Mouse (Mus musculus) gastrocnemius, postnatal 36 days (tissue): Measurements from ENCODE around the gene Tango6. TPM values are rescaled to one million over a fixed set of nuclear protein-coding genes. Genes with fewer than 3 reads are reported as not detected.

ENCODE experiments used
- DNase-seq, 2 experiments: peaks; one replicate each; pipeline ENCODE4 v3.0.0; 2022
- intact Hi-C: fragments of 180-260 bp; cut with DNase I; formaldehyde crosslinking; loops from one replicate; pipeline ENCODE4 v1.15.1; 2025
- long read RNA-seq, 2 experiments: library from polyadenylated mRNA; stranded (forward); transcript quantifications; one replicate each; pipeline ENCODE4 v2.0.0; 2021
- total RNA-seq, 2 experiments: library from RNA; stranded (reverse); gene quantifications; 2 replicates each; pipeline ENCODE4 v1.2.3; 2021

The Tango6 gene
- total RNA-seq: 10 to 100 TPM; 10.2 to 11.5 TPM
- long read RNA-seq, experiment 1, full-length matches to known transcripts: 1 of 11 reads
- long read RNA-seq, experiment 1, partial matches to known transcripts: 8 of 11 reads
- long read RNA-seq, experiment 1, other reads (novel, unspliced or antisense): 2 of 11 reads
- long read RNA-seq, experiment 2, full-length matches to known transcripts: 2 of 14 reads
- long read RNA-seq, experiment 2, partial matches to known transcripts: 10 of 14 reads
- long read RNA-seq, experiment 2, other reads (novel, unspliced or antisense): 2 of 14 reads

- DNase-seq: peak; percentile 84 to 90
- intact Hi-C loops: no loop called here
Measured at GRCm38 (mm10) chr8:106682971-106683668, at the start of gene Tango6. Gene Tango6, plus strand, starts transcription at chr8:106683068.

GRCm38 (mm10) chr8:106633361-106634158 lies 49.3 kb upstream of the Tango6 start:
- intact Hi-C loops: no loop called here
- no peak for DNase-seq

DNA sequence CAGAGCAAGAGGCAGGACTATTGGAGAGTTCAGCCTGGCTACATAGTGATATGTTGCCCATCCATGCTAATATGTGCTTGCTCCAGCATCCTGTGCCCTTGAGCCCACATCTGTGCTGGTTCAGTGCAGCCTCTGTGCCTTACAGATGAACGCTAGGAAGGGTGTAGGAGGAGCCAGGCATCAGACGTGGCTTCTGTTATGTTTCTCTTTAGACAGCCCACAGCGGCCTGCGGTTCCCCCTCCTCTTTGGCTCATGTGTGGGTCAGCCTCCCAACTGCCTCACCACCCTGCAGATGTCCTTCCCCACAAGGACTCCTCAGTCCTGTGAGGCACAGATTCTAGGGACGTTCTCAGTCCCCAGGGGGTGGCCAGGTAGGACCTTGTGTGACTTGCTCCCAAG lies 47.6 kb upstream of the Tango6 start:
- intact Hi-C loops: no loop called here
- DNase-seq: no peak

DNA sequence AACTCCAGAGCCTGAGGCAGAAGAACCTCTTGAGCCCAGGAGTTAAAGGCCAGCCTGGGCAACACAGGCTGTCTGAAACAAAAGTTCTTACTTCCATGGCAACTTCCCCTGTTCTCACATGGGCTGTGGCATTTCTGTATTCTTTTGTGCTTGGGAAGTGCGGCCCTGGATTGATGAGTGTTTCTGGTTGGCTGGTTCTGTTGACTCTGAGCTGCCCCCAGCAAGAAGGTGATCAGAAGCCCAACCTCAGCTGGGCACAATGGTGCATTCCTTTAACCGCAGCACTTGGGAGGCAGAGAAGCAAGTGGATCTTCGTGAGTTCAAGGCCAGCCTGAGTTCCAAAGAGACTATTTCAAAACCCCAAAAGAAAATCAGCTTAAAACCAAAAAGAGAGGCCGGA lies 45.4 kb upstream of the Tango6 start:
- intact Hi-C loops: no loop called here
- DNase-seq: no peak

GRCm38 (mm10) chr8:106638768-106639295 lies 44.0 kb upstream of the Tango6 start:
- intact Hi-C loops: no loop called here
- DNase-seq: no peak

- no peak for DNase-seq
- intact Hi-C loops: no loop called here
Measured at GRCm38 (mm10) chr8:106640212-106640611, 42.7 kb upstream of the Tango6 start.

DNA sequence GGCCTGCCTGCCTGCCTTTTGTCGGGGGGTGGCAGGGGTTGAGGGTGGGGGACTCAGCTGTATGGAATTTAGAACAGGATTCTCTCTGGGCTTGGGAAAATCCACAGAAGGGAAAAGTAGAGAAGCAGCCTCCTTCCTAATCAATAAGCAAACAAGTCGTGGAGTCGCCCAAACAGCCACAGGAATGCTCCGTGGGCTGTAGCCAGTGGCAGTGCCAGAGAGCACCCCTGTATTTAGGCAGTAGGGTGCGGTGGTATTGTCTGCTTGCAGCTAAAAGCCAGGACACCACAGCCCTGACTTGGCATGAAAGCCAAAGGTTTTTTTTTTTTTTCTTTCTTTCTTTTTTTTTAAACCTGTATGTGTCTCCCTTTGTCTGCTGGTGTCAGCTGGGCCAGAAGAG lies 41.9 kb upstream of the Tango6 start:
- intact Hi-C loops: no loop called here
- no peak for DNase-seq

DNA sequence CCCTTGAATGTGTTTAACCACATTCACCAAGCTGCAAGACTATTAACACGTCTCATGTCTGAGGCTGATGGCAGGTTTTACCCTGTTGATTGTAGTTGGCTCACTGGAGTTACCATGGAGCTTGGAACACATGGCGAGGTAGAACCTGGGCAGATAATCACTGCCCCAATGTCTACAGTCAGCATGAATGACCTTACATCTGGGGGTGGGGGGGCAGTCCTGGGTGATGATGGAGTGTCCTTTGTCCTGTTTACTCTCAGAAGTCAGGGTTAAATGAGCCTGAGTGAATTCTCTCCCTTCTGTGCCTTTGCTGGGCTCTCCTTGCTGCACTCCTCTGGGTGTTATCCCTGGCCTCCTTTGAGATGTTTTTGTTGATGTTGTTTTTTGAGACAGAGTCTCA lies 40.7 kb upstream of the Tango6 start:
- intact Hi-C loops: no loop called here
- no peak for DNase-seq

- DNase-seq: no peak
- intact Hi-C loops: no loop called here
Measured at GRCm38 (mm10) chr8:106643100-106643499, 39.8 kb upstream of the Tango6 start.

- intact Hi-C loops: no loop called here
Measured at GRCm38 (mm10) chr8:106644957-106645356, 37.9 kb upstream of the Tango6 start.

DNA sequence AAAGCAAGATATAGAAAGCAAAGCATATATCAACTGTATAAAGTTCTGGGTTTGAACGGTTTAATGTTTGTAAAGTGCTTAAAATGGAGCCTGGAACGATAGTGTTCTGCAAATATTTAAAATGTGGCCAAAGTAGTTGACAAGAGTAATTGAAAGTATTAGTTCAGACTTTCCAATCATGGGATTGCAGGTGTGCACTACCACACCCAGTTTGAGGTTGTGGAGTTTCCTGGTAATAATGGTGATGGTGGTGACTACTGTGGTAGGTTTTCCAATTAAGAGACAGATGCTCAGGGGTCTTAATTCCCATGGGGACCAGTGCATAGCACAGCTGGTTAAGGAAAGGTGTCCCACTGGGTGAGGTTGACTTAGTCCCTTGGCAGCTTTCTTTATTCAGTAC lies 36.7 kb upstream of the Tango6 start:
- no peak for DNase-seq
- intact Hi-C loops: no loop called here

More at GRCm38 (mm10) chr8:106644957-106645356, 37.9 kb upstream of the Tango6 start:
- DNase-seq: no peak

DNA sequence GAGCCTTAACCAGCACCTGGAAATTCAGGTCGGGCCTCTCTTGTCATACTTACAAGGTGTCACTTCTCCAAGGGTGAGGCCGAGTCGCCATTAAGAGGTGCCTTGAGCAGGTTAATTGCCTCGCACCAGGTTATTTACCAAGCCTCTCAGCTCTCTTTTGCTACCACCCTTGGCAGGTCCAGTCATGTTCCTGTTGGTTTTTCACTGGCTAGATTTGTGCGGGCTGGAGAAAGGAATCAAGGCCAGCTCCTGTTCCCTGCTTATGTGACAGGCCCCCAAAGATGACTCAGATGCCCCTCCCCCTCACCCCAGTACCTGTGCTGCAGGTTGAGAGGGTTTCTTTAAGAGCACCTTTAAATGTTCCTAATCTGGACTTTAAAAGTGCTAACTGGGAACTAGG lies 36.1 kb upstream of the Tango6 start:
- no peak for DNase-seq
- intact Hi-C loops: loop anchor here (1.0 kb wide), 1 partner anchor 213 kb away; no protein-coding TSS in a partner anchor

GRCm38 (mm10) chr8:106647387-106647786 lies 35.5 kb upstream of the Tango6 start:
- peak; percentile 37 to 65 for DNase-seq
- intact Hi-C loops: loop anchor here (1.0 kb wide), 1 partner anchor 214 kb away; no protein-coding TSS in a partner anchor

- intact Hi-C loops: loop anchor here (1.0 kb wide), 1 partner anchor 87 kb away; no protein-coding TSS in a partner anchor
- no peak for DNase-seq
Measured at GRCm38 (mm10) chr8:106648421-106648820, 34.4 kb upstream of the Tango6 start.

DNA sequence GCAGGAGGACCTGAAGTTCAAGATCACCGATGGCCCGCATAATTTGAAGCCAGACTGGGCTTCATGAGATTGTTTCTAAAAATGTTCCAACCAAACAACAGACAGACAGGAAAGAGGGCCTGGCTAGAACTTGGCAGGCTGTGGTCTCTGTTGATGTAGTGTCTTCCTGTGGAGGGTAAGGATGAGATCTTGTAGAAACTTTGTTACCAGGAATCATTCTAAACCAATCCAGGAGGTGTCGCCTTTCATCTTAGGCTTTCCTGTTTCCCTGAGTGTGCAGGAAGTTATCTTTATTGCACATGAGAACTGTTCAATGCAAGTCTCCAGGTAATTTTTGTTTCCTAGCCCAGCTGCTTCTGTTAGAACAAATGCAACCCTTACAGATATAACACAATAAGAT lies 30.9 kb upstream of the Tango6 start:
- no peak for DNase-seq
- intact Hi-C loops: no loop called here

- intact Hi-C loops: no loop called here
- no peak for DNase-seq
Measured at GRCm38 (mm10) chr8:106656046-106656445, 26.8 kb upstream of the Tango6 start.

DNA sequence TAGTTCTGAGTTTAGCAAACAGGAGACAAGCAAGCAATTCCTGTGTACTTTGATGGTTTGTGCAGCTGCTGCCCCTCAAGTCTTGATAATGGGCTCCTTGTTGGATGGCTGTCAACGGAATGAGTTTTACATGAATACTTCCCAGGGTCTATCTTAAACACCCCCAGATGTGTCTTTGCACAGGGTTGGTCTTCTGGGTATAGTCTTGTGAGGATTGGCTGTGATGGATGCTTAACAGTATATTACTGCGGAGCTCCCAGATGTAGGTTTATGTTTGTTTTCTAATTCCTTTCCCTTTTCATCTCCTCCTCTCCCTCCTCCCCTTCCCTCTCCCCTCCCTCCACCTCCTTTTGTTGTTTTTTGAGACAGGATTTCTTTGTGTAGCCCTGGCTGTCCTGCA lies 10.1 kb upstream of the Tango6 start:
- DNase-seq: no peak
- intact Hi-C loops: no loop called here

GRCm38 (mm10) chr8:106674318-106674717 lies 8.6 kb upstream of the Tango6 start:
- intact Hi-C loops: no loop called here
- DNase-seq: no peak

GRCm38 (mm10) chr8:106674894-106675293 lies 8.0 kb upstream of the Tango6 start:
- intact Hi-C loops: no loop called here
- DNase-seq: no peak

DNA sequence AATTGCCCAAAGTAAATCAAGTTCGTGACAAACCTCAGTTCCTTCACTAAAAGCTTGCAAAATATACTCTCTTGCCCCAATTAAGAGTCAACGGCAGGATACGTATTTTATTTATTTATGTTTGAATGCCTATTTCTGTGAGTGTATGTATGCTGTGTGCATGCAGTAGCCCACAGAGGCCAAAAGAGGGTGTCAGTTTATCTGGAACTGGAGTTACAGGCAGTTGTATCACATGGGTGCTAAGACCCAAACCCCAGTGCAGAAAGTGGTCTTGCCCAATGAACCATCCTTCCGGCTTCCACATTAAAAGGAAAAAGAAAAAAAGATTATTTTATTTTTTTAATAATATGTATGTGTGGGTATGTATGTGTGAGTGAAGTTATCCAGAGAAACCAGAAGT lies 1.5 kb downstream of the Tango6 start:
- intact Hi-C loops: no loop called here
- DNase-seq: no peak

DNA sequence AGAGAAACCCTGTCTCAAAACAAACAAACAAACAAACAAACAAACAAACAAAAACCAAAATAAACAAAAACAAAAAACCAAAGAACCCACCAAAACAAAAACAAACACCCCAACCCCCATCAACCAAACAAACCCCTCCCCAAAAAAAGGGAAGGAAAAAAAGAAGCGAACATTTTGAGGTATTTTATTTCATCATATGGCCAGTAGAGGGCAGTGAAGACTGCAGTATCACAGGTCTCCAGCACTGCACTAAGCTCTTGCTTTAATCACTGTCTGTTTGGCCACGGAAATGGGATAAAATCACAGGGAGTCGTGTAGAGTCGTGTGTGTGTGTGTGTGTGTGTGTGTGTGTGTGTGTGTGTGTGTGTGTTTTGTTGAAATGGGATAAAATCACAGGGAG lies 4.6 kb downstream of the Tango6 start:
- DNase-seq: no peak
- intact Hi-C loops: no loop called here
